Comparison of ENCODE assay signal across 15 mouse cellular contexts in the genomic region with DNA sequence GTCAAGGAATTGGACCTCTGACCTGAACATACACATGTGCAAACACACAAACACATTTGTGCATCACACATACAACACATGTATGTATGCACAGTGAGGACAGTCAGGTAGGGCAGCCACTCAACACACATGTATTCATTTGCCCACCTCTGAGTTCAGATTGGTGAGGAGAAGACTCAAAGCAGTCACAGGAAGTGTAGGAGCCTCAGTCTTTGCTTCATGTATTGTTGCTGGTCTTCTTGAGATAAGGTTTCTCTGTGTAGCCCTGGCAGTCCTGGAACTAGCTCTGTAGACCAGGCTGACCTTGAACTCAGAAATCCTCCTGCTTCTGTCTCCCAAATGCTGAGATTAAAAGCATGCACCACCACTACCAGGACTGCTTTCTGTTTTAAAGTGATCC.
"Had no signal": no experiment of that assay in that cellular context is flagged by ENCODE, and none has a peak within 500 bp of the region (broad histone marks: within the 10 kb centered on the region; RNA-seq: fewer than 3 reads in every experiment).

No protein-coding gene starts in this region.

- H3K27ac ChIP-seq: intestine, embryonic 15.5 days; left cerebral cortex, adult 2 months; limb, embryonic 15.5 days; midbrain, embryonic 12.5 days; stomach, embryonic 15.5 days had no signal

- H3K4me1 ChIP-seq: intestine, embryonic 15.5 days; limb, embryonic 15.5 days; stomach, embryonic 15.5 days had no signal

- H3K9me3 ChIP-seq: intestine, embryonic 15.5 days; limb, embryonic 15.5 days; midbrain, embryonic 12.5 days; stomach, embryonic 15.5 days had no signal

- H3K4me3 ChIP-seq: intestine, embryonic 15.5 days; left cerebral cortex, adult 2 months; limb, embryonic 15.5 days; midbrain, embryonic 12.5 days; stomach, embryonic 15.5 days had no signal

- H3K36me3 ChIP-seq: intestine, embryonic 15.5 days; limb, embryonic 15.5 days; midbrain, embryonic 12.5 days; stomach, embryonic 15.5 days had no signal

- H3K27me3 ChIP-seq: intestine, embryonic 15.5 days; limb, embryonic 15.5 days; midbrain, embryonic 12.5 days; stomach, embryonic 15.5 days had no signal

- ATAC-seq: intestine, embryonic 15.5 days; midbrain, embryonic 16.5 days had no signal

- DNase-seq: kidney, adult 18-20 months; kidney, postnatal 10 days; kidney, postnatal 4 days; lung, embryonic 14.5 days; lung, postnatal 10 days; lung, postnatal 4 days; right cerebral cortex, postnatal 14 days; thymus, adult 2 months; thymus, postnatal 25 days had no signal

- H3K9ac ChIP-seq: intestine, embryonic 15.5 days; limb, embryonic 15.5 days; lung, embryonic 14.5 days; midbrain, embryonic 12.5 days; stomach, embryonic 15.5 days had no signal

- H3K4me2 ChIP-seq: intestine, embryonic 15.5 days; limb, embryonic 15.5 days; lung, embryonic 14.5 days; midbrain, embryonic 12.5 days; stomach, embryonic 15.5 days had no signal
